Mouse (Mus musculus) frontal cortex, postnatal 36 days (tissue): ENCODE measurements around the gene Foxk2.
"Not testable (repeated sequence)": the region's sequence is repeated elsewhere in the genome, so short reads cannot be mapped to it uniquely, and the experiment has no call there.

ENCODE experiments used
- DNase-seq, 2 experiments: peaks; one replicate each; pipeline ENCODE4 v3.0.0; 2022; ENCODE audit warnings: low spot score in 2 of 2

Gene Foxk2

GRCm38 (mm10) chr11:121278011-121278410 is 18.2 kb downstream of the Foxk2 start:
- DNase-seq, result no peak

- no peak for DNase-seq
Measured at GRCm38 (mm10) chr11:121282911-121283310, 23.1 kb downstream of the Foxk2 start.

- no peak for DNase-seq
Measured at GRCm38 (mm10) chr11:121289859-121290258, 30.1 kb downstream of the Foxk2 start.

GRCm38 (mm10) chr11:121294771-121295170 is 35.0 kb downstream of the Foxk2 start:
- no peak for DNase-seq

GRCm38 (mm10) chr11:121298493-121298892 is 38.7 kb downstream of the Foxk2 start:
- DNase-seq, result no peak

- no peak for DNase-seq
Measured at GRCm38 (mm10) chr11:121300265-121300664, 40.5 kb downstream of the Foxk2 start.

- DNase-seq, result peak; percentile 49 to 76
Measured at GRCm38 (mm10) chr11:121305371-121305770, 45.6 kb downstream of the Foxk2 start.

- DNase-seq, result peak; percentile 62 to 66
Measured at GRCm38 (mm10) chr11:121306608-121307007, 46.8 kb downstream of the Foxk2 start.

- not testable (repeated sequence) for DNase-seq
Measured at GRCm38 (mm10) chr11:121307712-121308111, 47.9 kb downstream of the Foxk2 start.

- no peak for DNase-seq
Measured at GRCm38 (mm10) chr11:121326034-121326433, 66.2 kb downstream of the Foxk2 start.

- no peak for DNase-seq
Measured at GRCm38 (mm10) chr11:121326681-121327080, 66.9 kb downstream of the Foxk2 start.

- DNase-seq, result no peak
Measured at GRCm38 (mm10) chr11:121328206-121328605, 68.4 kb downstream of the Foxk2 start.

GRCm38 (mm10) chr11:121328619-121329018 is 68.8 kb downstream of the Foxk2 start:
- no peak for DNase-seq

- no peak for DNase-seq
Measured at GRCm38 (mm10) chr11:121331641-121332040, 71.9 kb downstream of the Foxk2 start.

- DNase-seq, result no peak
Measured at GRCm38 (mm10) chr11:121339647-121340046, 79.9 kb downstream of the Foxk2 start.

- no peak for DNase-seq
Measured at GRCm38 (mm10) chr11:121340287-121340686, 80.5 kb downstream of the Foxk2 start.

- not testable (repeated sequence) for DNase-seq
Measured at GRCm38 (mm10) chr11:121342423-121342822, 82.6 kb downstream of the Foxk2 start.

GRCm38 (mm10) chr11:121347036-121347435 is 87.2 kb downstream of the Foxk2 start:
- no peak for DNase-seq

GRCm38 (mm10) chr11:121348166-121348565 is 88.4 kb downstream of the Foxk2 start:
- DNase-seq, result no peak

- not testable (repeated sequence) for DNase-seq
Measured at GRCm38 (mm10) chr11:121348727-121349126, 88.9 kb downstream of the Foxk2 start.

GRCm38 (mm10) chr11:121353326-121354090 is 93.7 kb downstream of the Foxk2 start:
- peak; percentile 24 to 35 for DNase-seq

GRCm38 (mm10) chr11:121354091-121354707 is 94.4 kb downstream of the Foxk2 start, which contains the start of gene Wdr45b:
TSS of gene Wdr45b (minus strand) at chr11:121354445.
- peak; percentile 98 to 99 for DNase-seq
